Mouse (Mus musculus): ENCODE measurements around the gene Slc30a5. TPM values are rescaled to one million over a fixed set of nuclear protein-coding genes. Genes with fewer than 3 reads are reported as not detected.
"Not testable (repeated sequence)": the region's sequence is repeated elsewhere in the genome, so short reads cannot be mapped to it uniquely, and the experiment has no call there.

Gene Slc30a5
- polyA plus RNA-seq, 1 experiment = 53.8 TPM

- H3K4me1 ChIP-seq (ENCODE audit: control insufficient read depth, insufficient read depth, low read length) = peaks cover 17% of the 10 kb centered on the region
- peak overlapping the region; percentile 18 for H3K27ac ChIP-seq (ENCODE audit: insufficient read depth, low read depth, low read length)
- TF ChIP-seq CTCF (IDR thresholded peaks at IDR 0.05; ENCODE audit: low read depth, low read length) (no peak), POLR2A (IDR thresholded peaks at IDR 0.05; ENCODE audit: borderline replicate concordance, low read depth, low read length) (no peak)
- no peak overlapping the region for H3K4me3 ChIP-seq (ENCODE audit: insufficient read depth, low read length)
Observed at GRCm38 (mm10) chr13:100823863-100824262, 9.4 kb downstream of the Slc30a5 start.

- H3K27ac ChIP-seq (ENCODE audit: insufficient read depth, low read depth, low read length) = no peak overlapping the region
- no peaks in the 10 kb centered on the region for H3K4me1 ChIP-seq (ENCODE audit: control insufficient read depth, insufficient read depth, low read length)
- no peak for TF ChIP-seq POLR2A (IDR thresholded peaks at IDR 0.05; ENCODE audit: borderline replicate concordance, low read depth, low read length)
- TF ChIP-seq CTCF (IDR thresholded peaks at IDR 0.05; ENCODE audit: low read depth, low read length) = no peak
- no peak overlapping the region for H3K4me3 ChIP-seq (ENCODE audit: insufficient read depth, low read length)
Observed at GRCm38 (mm10) chr13:100814451-100814850, 18.8 kb downstream of the Slc30a5 start.

DNA sequence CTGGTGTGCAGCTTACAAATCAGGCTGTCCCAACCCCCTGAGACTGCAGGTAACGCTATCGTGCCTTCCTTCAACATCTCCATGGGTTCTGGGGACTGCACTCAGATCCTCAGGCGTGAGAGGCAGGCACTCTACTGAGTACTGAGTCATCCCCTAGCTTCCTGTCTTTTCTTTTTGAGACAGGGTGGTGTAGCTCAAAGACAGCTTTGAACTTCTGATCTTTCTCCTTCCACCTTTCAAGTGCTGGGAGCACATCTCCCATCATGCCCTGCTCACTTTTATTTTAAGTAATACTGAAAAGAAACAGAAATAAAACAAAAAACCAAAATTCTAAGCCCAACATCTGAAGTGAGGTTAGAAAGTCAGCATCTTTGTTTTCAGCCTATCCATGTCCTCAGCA is 27.5 kb downstream of the Slc30a5 start:
- Histone ChIP-seq H3K27ac (ENCODE audit: insufficient read depth, low read depth, low read length) (no peak overlapping the region), H3K4me1 (ENCODE audit: control insufficient read depth, insufficient read depth, low read length) (no peaks in the 10 kb centered on the region), H3K4me3 (ENCODE audit: insufficient read depth, low read length) (no peak overlapping the region)
- no peak for TF ChIP-seq POLR2A (IDR thresholded peaks at IDR 0.05; ENCODE audit: borderline replicate concordance, low read depth, low read length)
- no peak for TF ChIP-seq CTCF (IDR thresholded peaks at IDR 0.05; ENCODE audit: low read depth, low read length)

DNA sequence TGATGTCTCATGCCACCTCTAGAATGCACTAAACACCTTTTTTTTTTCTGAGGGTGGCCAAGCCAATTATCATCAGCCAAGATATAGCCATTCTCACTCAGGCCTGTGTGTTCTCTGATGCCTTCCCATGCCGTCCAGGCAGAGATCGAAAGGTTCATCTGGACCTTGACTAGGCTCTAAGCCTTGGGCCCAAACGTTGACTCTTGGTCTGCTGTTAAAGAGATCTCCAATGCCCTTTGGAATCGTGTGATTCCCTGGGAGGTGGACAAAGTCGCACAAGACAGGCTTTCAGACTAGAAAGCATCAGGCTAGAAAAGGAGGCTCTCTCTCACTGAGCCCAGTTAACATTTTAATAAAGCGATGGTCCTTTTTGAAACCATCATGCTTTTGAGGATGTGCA is 36.1 kb downstream of the Slc30a5 start:
- no peak for TF ChIP-seq POLR2A (IDR thresholded peaks at IDR 0.05; ENCODE audit: borderline replicate concordance, low read depth, low read length)
- TF ChIP-seq CTCF (IDR thresholded peaks at IDR 0.05; ENCODE audit: low read depth, low read length) = no peak
- Histone ChIP-seq H3K4me3 (ENCODE audit: insufficient read depth, low read length) (no peak overlapping the region), H3K4me1 (ENCODE audit: control insufficient read depth, insufficient read depth, low read length) (no peaks in the 10 kb centered on the region), H3K27ac (ENCODE audit: insufficient read depth, low read depth, low read length) (no peak overlapping the region)

DNA sequence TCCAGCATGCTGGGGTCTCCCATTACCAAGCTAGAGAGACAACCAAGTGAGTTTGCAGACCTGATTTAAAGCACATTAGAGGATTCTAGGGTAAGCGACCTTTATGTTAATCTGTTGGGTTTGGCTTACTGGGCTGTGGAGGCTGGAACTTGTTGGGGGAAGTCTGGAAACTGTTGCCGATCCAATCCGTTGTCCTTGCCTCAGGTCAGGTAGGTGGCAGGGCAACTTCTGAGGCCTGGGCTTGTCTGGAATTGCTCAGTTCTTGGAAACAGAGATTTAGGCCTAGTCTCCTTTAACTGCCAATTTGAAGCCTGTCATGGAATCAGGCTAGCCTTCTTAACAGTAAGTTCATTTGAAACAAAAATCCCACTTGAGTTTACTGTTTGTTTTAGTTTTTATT is 44.1 kb downstream of the Slc30a5 start:
- Histone ChIP-seq H3K4me3 (ENCODE audit: insufficient read depth, low read length) (no peak overlapping the region), H3K27ac (ENCODE audit: insufficient read depth, low read depth, low read length) (no peak overlapping the region), H3K4me1 (ENCODE audit: control insufficient read depth, insufficient read depth, low read length) (peaks cover 2% of the 10 kb centered on the region)
- TF ChIP-seq POLR2A (IDR thresholded peaks at IDR 0.05; ENCODE audit: borderline replicate concordance, low read depth, low read length) = no peak
- no peak for TF ChIP-seq CTCF (IDR thresholded peaks at IDR 0.05; ENCODE audit: low read depth, low read length)

DNA sequence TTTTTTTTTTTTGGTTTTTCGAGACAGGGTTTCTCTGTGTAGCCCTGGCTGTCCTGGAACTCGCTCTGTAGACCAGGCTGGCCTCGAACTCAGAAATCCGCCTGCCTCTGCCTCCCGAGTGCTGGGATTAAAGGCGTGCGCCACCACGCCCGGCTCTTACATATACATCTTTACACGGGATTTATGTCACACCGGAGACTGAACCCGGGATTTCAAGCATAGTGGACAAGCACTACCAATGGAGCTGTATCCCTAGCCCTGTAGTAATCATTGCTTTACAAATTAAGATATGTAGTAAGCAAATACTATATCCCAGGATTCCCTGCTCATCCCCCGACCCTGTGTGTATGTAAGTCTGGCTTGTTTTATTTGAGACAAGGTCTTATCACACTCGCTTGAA is 45.2 kb downstream of the Slc30a5 start:
- H3K4me3 ChIP-seq (ENCODE audit: insufficient read depth, low read length); H3K4me1 ChIP-seq (ENCODE audit: control insufficient read depth, insufficient read depth, low read length); H3K27ac ChIP-seq (ENCODE audit: insufficient read depth, low read depth, low read length): not testable (repeated sequence)

DNA sequence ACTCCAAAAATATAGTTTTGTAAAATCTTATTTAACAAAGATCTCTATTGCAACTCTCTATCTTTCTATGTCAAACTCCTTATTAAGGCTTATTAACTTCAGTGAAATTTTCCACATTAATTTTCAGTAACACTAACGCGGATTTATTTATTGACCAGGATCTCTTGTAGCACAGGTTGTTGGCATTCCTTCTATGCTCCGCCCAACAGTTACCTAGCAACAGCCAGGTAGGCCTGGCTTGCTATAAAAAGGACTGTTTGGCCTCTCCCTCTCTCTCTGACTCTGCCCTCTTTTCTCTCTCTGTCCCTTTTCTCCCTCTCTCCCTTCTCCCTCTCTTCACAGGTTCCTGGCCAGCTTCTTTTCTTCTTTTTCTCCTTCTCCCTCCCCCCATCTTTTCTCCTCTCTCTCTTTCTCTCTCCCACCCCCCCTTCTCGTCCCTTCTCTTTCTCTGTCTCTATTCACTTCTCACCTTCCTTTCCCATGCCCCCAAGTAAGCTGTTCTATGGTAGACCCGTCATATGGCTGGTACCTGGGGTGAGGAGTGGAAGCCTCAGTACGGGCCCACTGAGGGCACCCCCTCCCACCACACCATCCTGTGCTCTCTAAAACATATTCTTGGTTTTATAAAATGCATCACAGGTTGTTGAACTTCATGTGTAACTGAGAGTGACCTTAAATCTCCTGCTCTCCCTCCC is 45.8 kb downstream of the Slc30a5 start:
- Histone ChIP-seq H3K27ac (ENCODE audit: insufficient read depth, low read depth, low read length) (no peak overlapping the region), H3K4me3 (ENCODE audit: insufficient read depth, low read length) (no peak overlapping the region), H3K4me1 (ENCODE audit: control insufficient read depth, insufficient read depth, low read length) (peaks cover 5% of the 10 kb centered on the region)
- no peak for TF ChIP-seq POLR2A (IDR thresholded peaks at IDR 0.05; ENCODE audit: borderline replicate concordance, low read depth, low read length)
- no peak for TF ChIP-seq CTCF (IDR thresholded peaks at IDR 0.05; ENCODE audit: low read depth, low read length)

- Histone ChIP-seq H3K4me1 (ENCODE audit: control insufficient read depth, insufficient read depth, low read length) (peaks cover 5% of the 10 kb centered on the region), H3K27ac (ENCODE audit: insufficient read depth, low read depth, low read length) (peak within 1 kb of the TSS; percentile 58), H3K4me3 (ENCODE audit: insufficient read depth, low read length) (peak within 1 kb of the TSS; percentile 91)
- TF ChIP-seq POLR2A (IDR thresholded peaks at IDR 0.05; ENCODE audit: borderline replicate concordance, low read depth, low read length) (no peak), CTCF (IDR thresholded peaks at IDR 0.05; ENCODE audit: low read depth, low read length) (no peak)
Observed at GRCm38 (mm10) chr13:100786414-100786867, 46.8 kb downstream of the Slc30a5 start, which contains the start of gene Ccnb1. Ccnb1 (minus strand) TSS chr13:100786570.

DNA sequence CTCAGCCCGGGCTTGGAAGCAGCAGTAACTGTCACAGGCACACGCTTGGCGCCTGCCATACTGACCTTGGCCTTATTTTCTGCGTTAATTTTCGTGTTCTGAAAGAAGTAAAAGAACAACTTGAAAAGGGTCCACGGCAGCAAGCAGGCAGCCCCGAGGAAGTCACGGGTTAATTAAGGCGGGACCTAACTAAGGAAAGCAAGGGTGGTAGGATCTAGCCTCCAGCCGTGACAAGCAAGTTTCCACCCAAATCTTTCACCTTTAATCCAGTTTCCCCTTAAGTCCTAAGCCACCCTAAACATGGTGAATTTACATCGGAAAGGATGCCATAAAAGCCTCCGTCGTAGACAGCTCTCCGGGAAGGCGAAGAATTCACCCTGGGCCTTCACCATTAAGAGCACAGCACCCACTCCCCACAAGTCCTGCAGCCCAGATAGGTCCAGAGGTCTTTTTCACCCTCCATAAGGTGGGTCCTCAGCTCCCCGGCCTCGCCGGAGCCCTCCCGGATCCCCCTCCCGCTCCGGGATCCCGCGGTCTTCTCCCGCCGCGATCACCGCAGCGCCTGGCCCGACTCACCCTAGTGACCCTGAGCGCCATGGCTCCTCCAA is 47.3 kb downstream of the Slc30a5 start:
- peak overlapping the region; percentile 91 for H3K4me3 ChIP-seq (ENCODE audit: insufficient read depth, low read length)
- H3K4me1 ChIP-seq (ENCODE audit: control insufficient read depth, insufficient read depth, low read length) = peaks cover 5% of the 10 kb centered on the region
- TF ChIP-seq CTCF (IDR thresholded peaks at IDR 0.05; ENCODE audit: low read depth, low read length) = no peak
- no peak for TF ChIP-seq POLR2A (IDR thresholded peaks at IDR 0.05; ENCODE audit: borderline replicate concordance, low read depth, low read length)
- peak overlapping the region; percentile 58 for H3K27ac ChIP-seq (ENCODE audit: insufficient read depth, low read depth, low read length)

DNA sequence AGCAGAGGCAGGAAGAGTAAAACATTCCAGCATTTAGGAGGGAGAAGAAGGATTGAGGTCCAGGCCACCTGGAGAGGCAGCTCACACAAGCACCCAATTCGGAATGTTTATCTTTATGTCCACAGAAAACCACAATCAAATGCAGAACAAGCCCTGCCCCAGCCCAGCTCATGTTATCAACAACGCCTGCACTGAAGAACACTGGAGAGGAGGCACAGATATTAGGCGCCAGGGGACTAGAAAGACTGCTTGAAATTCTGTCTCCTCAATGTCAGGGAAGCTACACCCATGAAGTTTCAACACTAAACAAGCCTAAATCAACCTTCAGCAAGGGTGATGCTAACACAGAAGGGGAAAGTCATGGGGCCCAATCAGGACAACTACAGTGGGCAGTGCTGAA is 55.7 kb downstream of the Slc30a5 start:
- Histone ChIP-seq H3K4me3 (ENCODE audit: insufficient read depth, low read length) (no peak overlapping the region), H3K27ac (ENCODE audit: insufficient read depth, low read depth, low read length) (no peak overlapping the region), H3K4me1 (ENCODE audit: control insufficient read depth, insufficient read depth, low read length) (0 out of 2 replicates have a peak, but pooled peaks cover 3% of the 10 kb centered on the region)
- no peak for TF ChIP-seq POLR2A (IDR thresholded peaks at IDR 0.05; ENCODE audit: borderline replicate concordance, low read depth, low read length)
- TF ChIP-seq CTCF (IDR thresholded peaks at IDR 0.05; ENCODE audit: low read depth, low read length) = no peak

Data from bone marrow macrophage, adult 2 months (primary cell).